Mouse (Mus musculus): ENCODE results near the gene Rgcc.

Gene Rgcc

DNA sequence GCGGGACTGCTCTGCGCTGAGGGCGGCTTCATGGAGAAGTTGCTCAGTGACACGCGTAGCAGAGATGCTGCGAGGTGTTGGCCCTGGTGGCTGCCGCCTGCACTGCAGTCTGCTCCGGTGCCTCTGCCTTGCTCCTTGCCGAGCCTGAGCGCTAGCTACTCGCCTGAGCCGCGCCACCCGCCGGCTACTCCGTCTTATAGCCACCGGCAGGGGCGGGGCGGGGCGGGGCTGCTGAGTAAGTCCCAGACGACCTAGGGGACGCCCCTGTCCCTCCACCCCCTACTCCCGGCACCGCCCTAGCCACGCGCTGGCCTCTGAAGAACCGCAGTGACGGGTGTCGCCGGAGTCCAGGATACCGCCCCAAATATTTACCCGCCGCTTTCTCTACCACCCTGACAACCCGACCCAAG, at the start of gene Rgcc:
Gene Rgcc (minus strand): TSS at position 180 of the 410 bp plus-strand sequence.
- peak; percentile 91 to 94 for DNase-seq (ENCODE audit: low spot score in 2 of 2)

DNA sequence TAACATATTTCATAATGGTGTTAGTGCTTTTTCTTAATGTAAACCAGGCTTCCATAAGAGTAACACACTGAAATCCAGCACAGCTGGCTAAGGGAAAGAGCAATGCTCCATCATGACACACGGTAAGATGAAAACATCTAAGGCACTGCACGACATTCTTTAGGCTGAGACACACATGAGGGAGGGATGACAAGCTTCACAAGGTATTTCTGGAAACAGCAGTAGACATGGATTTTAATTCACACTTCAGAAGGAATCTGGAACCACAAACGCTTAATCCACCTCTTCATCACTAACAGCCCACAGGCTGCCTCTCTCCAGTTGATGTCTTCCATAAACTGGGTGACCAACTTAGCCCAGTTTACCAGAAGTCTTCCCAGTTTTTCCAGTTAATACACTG, 44.9 kb upstream of the Rgcc start:
- DNase-seq (ENCODE audit: low spot score in 2 of 2), result no peak

DNA sequence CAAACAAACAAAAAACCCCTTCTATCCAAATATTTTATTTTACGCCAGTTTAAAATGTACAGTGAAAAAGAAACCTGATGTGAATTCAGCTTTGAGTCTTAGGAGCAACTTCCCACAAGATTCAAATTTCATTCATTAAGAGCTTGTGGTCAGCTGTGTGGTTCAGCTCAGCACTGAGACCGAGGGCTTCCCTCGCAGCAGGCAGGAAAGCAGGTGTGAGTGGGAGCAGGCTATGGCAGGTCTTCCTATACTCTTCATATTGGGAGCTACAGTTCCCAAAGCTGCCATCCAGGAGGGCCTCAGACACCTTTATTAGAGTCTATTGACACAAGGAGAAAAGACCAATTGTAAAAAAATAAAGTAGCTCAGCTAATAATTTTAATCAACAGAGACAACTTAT, 34.2 kb upstream of the Rgcc start:
- DNase-seq (ENCODE audit: low spot score in 2 of 2), result no peak

DNA sequence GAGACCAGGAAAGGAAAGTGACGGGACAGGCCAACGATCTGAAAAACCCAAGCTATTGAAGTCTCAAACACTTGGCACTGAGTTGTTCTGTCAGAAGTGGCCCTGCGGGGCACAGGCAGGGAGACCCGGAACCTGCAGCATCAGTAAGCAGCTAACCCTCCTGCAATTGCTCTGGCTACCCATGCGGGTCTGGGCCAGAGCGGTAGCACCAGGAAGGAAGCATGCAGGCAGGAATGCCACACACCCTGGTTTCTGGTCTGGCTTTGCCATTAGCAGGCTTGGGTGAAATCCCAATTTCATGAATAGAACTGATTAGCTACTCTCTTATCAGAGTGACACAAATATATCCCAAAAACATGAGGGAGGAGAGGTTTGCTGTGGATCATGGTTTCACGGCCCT, 30.5 kb upstream of the Rgcc start:
- DNase-seq (ENCODE audit: low spot score in 2 of 2), result no peak

DNA sequence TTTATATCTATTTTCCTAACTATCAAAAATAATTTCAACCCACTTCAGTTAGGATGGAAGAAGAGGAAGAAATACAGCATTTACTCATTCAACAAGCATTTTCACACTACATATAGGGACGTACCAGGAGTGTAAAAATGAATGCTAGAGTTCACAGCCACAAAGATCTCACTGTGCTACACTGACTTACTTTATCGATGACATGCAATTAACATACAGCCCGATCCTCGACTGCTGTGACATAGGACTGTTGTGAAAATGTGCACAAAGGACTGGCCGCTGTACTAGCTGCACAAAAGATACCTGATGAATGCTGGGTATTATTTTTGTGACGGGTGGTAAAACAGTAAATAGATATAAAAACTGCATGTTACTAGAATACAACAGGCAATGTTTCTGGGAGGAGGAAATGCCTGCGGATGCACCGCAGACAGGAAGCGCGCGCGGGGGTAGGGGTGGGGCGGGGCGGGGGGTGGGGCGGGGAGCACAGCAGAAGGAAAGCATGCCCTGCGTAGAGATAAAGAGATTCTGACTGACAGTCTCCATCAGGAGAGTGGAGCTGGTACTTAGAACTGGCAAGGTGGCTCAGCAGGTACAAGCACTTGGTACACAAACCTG, 29.6 kb upstream of the Rgcc start:
- DNase-seq (ENCODE audit: low spot score in 2 of 2), result no peak

DNA sequence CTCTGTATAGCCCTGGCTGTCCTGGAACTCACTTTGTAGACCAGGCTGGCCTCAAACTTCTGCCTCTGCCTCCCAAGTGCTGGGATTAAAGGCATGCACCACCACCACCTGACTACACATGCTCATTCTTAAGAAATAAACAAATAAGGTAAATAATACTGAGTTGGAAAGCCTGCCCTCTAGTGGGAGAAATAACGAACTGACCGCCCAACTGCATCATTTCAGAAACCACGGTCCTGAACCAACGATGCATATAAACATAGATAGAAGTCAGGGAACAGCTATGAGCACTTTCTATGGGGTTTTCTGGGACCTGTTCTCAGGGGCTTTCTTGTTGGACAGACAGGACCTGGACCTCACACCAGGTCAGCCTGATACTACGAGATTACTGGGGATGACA, 25.6 kb upstream of the Rgcc start:
- no peak for DNase-seq (ENCODE audit: low spot score in 2 of 2)

DNA sequence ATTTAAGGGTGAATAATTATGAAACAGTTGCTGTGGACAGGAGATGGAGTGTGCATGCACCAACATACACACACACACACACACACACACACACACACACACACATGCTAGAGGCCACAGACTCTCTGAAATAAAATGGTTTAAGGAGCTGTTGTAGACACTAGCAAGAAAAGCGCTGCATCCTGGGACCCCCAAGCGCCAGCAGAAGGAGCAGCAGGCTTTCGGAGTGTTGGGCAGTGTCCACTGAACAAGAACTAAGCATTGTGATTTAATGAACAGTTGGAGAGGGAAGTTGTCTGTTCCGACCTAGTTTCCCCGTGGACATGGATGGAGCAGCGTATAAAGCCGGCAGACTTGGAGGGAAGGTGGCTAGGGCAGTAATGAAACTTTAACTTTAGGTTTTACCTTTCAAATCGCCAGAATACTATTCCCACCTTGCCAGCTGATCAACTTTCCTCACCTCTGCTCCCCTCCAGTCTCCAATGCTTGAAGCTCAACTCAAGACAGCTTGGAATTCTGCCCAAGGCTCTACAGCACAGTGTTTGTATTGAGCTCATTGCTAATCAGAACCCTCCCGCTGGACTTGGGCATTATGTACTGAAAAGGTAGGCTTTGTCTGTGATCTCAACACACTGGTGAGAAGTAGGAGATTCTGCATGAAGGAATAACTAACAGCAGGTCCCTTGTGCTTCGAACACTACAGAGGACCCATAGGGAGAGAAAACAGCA, 22.8 kb upstream of the Rgcc start:
- no peak for DNase-seq (ENCODE audit: low spot score in 2 of 2)

DNA sequence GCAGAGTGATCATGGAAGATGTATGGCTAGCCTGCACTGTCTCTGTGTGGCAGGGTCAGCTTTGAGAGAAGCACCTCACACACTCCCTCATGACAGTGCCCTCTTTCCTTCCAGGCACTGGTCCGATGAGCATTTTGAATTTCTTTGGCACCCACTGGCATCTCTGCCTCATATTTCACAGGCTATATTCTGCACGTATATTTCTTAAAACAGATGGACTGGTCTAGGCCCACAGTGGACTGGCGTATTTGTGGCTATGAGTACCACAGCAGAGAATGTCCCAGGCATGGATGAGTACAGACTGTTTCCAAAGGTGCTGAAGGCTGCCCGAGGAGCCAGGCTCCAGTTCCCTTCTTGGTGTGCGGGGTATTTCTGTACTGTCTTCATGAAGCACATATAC, 20.4 kb upstream of the Rgcc start:
- no peak for DNase-seq (ENCODE audit: low spot score in 2 of 2)

DNA sequence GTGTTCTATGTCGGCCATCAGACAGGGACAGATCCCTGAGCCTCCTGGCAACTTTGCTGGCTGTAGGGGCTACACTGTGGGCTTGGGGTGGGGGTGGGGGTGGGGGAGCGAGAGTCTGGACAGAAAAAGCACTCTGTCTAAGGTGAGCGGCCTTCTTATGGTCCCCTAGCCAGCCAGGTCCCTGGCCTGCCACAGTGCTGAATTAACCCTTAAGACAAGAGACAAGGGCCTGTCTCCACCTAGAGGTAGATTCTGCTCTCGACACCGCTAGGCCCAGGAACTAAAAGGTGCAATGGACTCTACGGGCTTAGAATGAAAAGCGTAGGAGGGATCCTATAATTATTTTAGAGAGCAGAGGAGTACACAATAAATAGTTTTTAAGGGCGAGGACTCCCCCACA, 19.7 kb upstream of the Rgcc start:
- DNase-seq (ENCODE audit: low spot score in 2 of 2), result no peak

DNA sequence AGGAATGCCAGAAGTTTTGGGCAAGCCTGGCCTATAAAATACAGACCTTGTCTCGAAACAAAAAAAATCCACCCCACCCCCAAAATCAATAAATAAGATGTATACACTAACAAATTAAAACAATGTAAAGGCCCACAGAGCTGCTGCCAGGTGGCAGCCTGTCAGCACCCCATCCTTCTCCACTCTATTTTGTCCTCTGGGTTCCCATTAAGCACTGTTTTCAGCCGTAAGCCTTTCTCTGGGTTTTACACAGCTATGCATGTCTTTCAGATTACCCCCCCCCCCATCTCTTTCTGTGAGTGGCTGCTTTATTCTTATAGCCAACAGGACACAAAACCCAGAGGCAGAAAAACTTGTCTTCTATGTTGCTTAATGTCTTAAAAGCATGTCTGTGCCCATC, 16.2 kb upstream of the Rgcc start:
- DNase-seq (ENCODE audit: low spot score in 2 of 2), result no peak

DNA sequence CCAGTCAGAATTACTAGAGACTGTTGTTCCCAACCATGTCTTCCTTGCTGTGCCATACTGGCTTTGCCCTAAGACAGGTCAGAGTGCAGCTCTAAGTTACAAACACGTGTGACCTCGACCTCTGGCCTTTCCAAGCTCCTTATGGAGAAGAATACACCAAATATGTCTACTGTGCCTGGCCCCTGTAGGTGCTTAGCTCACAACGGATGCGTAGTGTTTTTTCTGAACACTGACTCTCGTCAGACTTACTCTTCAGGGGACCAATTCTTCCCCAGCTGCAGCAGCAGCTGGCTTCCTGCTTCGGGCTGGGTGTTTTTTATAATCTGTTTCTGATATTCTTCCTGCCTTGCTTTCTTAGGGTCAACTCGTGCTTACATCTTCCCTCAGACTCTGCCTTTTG, 14.4 kb upstream of the Rgcc start:
- no peak for DNase-seq (ENCODE audit: low spot score in 2 of 2)

DNA sequence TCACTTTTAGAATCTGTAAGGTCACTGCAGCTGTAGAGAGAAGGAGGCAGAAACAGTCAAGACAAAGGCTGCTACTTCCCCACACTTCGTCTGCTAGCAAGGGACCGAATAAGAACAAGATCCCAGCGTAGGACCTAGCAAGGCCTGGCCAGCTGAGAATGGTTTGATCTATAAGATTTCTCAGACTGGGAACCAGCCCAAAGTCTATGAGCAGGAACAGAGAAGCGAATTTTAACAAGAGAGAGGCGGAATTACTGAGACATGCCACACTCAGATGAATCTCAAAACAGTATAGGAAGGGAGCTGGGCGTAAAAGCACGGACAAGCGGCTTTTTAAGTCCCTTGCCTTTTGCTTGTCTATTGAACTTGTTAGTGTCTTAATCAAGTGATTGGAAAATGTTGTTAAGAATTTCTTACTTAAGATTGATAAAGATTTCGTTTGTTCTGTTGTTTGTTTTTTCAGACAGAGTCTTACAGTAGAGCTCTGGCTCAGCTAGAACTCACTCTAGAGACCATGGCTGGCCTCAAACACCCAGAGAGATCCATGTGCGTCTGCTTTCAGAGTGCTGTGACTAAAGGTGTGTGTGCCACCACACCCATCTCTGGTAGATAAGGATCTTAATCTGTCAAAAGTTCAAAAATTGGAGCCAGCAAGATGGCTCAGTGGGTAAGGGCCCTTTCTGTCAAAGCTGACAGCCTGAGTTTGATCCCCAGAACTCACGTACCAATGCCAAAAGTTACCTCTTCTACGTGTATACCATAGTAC, 13.0 kb upstream of the Rgcc start:
- no peak for DNase-seq (ENCODE audit: low spot score in 2 of 2)

DNA sequence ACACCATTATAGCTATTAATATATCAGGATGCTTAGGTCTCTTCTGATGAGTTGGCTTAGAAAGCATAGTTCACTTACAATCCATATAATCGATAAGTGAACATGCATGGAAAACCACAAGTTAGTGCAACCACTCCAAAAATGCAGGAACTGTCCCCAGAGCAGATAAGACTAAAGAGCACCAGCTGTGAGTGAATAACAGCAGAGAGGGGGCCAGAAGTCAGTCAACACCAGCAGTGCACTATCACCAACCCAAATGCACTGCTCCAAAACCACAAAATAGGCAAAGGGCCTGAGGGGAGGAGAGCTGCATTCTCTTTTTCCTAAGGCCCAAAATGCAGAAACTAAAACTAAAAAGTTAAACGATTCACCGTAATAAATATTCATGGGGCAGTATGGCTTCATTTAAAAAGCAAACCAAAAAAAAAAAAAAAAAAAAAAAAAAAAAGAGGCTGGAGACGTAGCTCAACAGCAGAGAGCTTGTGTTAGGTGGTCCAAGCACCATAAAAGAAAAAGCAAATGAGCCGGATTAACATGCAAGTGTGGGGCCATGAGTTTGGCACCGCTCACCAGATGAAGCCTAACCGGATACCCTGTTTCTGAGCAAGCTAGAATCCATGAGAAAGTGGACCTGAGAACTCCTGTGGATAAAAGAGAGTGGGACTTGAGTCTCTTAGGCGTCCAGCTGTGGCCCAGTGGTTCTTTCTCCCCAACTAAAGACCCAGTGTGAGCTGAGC, 12.2 kb upstream of the Rgcc start:
- DNase-seq (ENCODE audit: low spot score in 2 of 2), result no peak

DNA sequence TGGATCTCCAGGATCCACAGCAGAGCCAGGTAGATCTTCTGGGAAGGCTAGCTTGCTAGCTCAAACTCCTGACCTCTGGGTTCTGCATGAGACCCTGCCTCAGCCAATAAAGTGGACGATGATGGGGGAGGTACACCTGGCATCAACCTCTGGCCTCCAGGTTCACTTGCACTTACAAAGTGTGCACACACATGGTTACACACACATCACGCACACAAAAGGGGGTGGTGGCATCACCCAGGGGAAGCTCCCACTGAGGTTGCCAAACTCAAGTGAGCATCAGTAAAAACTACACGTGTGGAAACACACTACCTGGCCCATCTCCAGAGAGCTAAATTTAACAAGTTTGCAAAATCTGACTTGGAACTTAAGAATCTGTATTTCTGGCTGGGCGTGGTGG, 11.3 kb upstream of the Rgcc start:
- DNase-seq (ENCODE audit: low spot score in 2 of 2), result no peak

DNA sequence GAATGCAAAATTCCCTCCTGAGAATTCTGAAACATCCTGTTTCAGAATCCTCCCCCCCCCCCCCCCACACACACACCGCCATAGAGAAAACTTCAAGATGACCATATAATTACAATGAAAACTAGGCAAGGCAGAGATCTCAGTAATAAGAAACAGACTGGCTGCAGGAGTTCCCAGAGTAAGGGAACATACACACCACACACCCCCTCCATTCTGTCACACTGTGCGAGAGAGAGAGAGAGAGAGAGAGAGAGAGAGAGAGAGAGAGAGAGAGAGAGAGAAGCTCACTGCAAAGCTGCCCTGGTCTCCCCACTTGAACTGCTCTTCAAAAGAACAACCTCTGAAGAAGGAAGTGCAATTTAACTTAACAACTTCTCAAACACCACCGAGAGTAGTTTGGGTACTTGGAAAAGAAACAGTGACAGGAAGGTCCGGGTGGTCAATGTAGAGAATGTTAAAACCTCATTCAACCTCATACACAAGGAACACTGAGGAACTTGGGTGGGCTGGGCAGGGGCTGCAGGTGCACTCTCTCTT, 10.5 kb upstream of the Rgcc start:
- DNase-seq (ENCODE audit: low spot score in 2 of 2), result no peak

DNA sequence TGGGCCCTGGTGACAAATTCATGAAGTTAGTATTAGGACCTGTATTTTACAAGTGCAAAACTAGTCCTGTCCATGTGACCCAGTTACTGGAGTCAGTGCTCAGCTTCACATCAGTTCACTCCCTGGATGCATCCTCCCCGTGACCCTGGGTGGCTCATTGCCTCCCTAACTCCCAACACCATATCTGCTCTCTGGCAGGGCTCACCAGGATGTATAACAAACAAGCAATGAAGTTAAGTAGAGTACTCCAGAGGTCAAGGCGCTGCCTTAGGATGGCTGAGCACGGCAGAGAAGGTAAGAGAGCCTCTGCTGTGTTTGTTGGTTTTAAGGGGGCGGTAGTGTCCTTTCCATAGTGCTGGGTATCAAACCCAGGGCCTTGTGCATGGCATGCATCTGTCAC, 7.7 kb upstream of the Rgcc start:
- DNase-seq (ENCODE audit: low spot score in 2 of 2), result no peak

DNA sequence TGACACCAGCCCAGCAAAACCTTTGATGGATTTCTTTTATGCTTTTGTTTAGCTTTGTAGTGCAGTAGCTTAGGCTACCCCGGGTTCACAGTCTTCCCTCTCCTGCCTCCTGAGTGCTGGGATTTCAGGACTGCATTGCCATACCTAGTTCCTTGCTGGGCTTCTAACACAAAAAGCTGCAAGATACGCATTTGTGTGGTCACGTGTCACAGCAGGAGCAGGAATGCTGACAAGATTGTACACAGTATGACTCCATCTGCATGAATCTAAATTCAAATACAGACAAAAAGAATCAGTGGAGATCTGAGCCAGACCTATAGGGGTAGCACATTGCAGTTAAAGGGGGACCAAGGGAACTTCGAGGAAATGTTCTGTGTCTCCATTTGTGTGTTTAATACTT, 6.9 kb upstream of the Rgcc start:
- no peak for DNase-seq (ENCODE audit: low spot score in 2 of 2)

DNA sequence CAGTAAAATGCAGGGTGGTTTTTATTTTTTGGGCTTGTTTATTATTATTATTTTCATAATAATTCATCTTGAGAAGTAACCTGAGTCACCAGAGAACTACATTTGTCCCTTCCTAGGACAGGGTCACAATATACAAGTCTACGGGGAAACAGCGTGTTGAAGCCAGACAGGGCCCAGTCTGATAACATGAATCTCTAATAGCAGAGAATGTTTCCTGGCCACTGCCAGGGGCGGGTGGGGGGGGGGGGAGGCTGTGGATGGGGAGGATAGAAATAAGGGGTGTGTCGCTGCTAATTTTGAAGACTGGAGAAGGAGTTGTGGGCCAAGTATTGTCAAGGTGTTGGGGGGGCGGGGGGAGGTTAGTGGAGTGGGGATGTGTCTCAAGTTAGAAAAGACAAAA, 6.5 kb upstream of the Rgcc start:
- no peak for DNase-seq (ENCODE audit: low spot score in 2 of 2)

DNA sequence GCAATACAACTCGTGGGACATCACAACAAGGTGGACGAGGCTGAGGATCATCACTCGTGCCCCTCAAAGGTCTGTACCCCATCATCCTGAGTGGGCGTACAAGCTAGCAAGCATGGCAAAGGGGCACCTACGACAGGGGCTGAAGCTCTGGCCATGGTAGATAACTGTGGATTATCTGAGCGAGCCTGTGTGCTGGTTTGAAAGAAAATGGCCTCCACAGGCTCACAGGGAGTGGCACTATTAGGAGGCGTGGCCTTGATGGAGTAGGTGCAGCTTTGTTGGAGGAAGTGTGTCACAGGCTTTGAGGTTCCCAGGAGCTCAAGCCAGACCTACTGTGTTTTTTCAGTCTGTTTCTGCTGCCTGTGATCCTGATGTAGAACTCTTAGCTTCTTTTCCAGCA, 5.7 kb upstream of the Rgcc start:
- DNase-seq (ENCODE audit: low spot score in 2 of 2), result no peak

DNA sequence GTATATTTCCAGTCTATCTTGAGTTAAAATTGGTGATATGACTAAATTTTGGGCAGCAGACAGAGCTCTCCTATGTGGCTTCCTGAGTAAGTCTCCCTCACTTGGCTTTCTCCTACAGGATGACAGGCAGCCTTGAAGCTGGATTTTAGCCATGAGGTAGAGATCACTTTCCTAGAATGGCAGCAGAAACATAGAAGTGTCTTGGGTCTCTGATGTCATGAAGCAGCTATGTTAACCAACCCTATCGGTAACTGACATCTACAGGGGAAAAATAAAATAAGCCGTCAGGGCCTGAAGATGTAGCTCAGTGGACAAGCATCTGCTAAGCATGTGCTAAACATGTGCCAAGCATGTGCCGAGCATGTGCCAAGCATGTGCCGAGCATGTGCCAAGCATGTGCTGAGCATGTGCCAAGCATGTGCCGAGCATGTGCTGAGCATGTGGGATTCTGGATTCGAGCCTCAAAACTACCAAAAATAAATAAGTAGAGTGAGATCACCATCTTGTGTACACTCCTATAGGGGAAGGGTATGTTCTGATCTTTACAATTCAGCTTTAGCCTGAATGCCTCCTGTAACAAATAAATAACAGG, 3.5 kb upstream of the Rgcc start:
- DNase-seq (ENCODE audit: low spot score in 2 of 2), result no peak

DNA sequence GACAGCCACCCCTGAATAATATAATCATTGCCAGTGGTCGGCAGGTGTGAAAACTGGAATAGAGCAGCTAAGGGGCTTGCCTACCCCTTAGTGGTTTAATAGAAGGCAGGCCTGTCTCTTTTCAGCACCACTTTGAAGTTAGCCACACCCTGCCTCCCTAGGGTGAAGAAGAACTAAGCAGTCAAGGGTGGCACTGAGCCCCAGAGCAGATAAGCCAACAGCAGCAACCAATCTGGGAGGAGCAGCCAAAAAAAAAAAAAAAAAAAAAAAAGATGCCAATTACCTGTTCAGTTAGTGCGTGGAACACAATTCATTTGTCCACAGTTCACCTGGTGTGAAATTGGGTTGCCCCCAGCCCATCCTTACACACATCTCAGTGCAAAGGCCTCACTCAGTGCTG, 1.7 kb upstream of the Rgcc start:
- DNase-seq (ENCODE audit: low spot score in 2 of 2), result no peak

Measured in frontal cortex, postnatal 10 days (tissue).